Mouse (Mus musculus) spleen, adult 2 months (tissue): ENCODE data around the gene Gucy1a1. TPM values are rescaled to one million over a fixed set of nuclear protein-coding genes. Genes with fewer than 3 reads are reported as not detected.
A peak's percentile ranks its signal among the peaks of the same experiment; 100 is the strongest.

Experiments used
- DNase-seq, 2 experiments: peaks; one replicate each; pipeline versions ENCODE4 v3.0.0 to v3.0.0-alpha.2; 2012 to 2021; ENCODE audit warnings: low spot score in 2 of 2, low read depth in 1 of 2
- H3K27ac ChIP-seq: fragments of 200-500 bp; 2 replicates; pipeline ENCODE4 v1.5.1; 2012; ENCODE audit warnings: low read length, inconsistent platforms; ENCODE audit not compliant: insufficient read depth
- H3K27me3 ChIP-seq: fragments of 200-500 bp; 2 replicates; pipeline ENCODE4 v1.6.1; 2012; ENCODE audit warnings: mild to moderate bottlenecking, moderate library complexity, low read length, inconsistent platforms; ENCODE audit not compliant: control insufficient read depth, insufficient read depth
- H3K36me3 ChIP-seq: fragments of 200-500 bp; 2 replicates; pipeline ENCODE4 v1.6.1; 2012; ENCODE audit warnings: mild to moderate bottlenecking, low read length, inconsistent platforms; ENCODE audit not compliant: control insufficient read depth, insufficient read depth
- H3K4me1 ChIP-seq: fragments of 200-500 bp; 2 replicates; pipeline ENCODE4 v1.6.1; 2011; ENCODE audit warnings: inconsistent platforms; ENCODE audit not compliant: control insufficient read depth, insufficient read depth, insufficient read length
- H3K4me3 ChIP-seq: fragments of 200-500 bp; 2 replicates; pipeline ENCODE4 v1.5.1; 2011; ENCODE audit warnings: mild to moderate bottlenecking, inconsistent platforms; ENCODE audit not compliant: insufficient read depth, insufficient read length; ENCODE audit errors: extremely low read depth
- CTCF ChIP-seq: fragments of 200-500 bp; IDR thresholded peaks from 2 replicates; pipeline ENCODE4 v1.5.1; 2011; ENCODE audit warnings: mild to moderate bottlenecking, inconsistent platforms; ENCODE audit not compliant: insufficient read depth, insufficient read length, insufficient replicate concordance; ENCODE audit errors: extremely low read depth
- POLR2A ChIP-seq: fragments of 200-500 bp; IDR thresholded peaks from 2 replicates; pipeline ENCODE4 v1.6.1; 2011; ENCODE audit warnings: low read depth, low read length, inconsistent platforms
- WGBS: fragments of 180-500 bp; shearing (Covaris S2); methylation state at CpG from one replicate; pipeline ENCODE4 v1.1.7; 2018; 5-methylcytosine and 5-hydroxymethylcytosine counted together
- polyA plus RNA-seq: library from polyadenylated mRNA; depleted of rRNA; stranded (reverse); fragments of >200 nt; gene quantifications from 2 replicates; pipeline ENCODE4 v1.2.3, GENCODE M21; 2012; rRNA removed

The Gucy1a1 gene
- 8.1 and 9.2 TPM in 2 replicates for polyA plus RNA-seq

DNA sequence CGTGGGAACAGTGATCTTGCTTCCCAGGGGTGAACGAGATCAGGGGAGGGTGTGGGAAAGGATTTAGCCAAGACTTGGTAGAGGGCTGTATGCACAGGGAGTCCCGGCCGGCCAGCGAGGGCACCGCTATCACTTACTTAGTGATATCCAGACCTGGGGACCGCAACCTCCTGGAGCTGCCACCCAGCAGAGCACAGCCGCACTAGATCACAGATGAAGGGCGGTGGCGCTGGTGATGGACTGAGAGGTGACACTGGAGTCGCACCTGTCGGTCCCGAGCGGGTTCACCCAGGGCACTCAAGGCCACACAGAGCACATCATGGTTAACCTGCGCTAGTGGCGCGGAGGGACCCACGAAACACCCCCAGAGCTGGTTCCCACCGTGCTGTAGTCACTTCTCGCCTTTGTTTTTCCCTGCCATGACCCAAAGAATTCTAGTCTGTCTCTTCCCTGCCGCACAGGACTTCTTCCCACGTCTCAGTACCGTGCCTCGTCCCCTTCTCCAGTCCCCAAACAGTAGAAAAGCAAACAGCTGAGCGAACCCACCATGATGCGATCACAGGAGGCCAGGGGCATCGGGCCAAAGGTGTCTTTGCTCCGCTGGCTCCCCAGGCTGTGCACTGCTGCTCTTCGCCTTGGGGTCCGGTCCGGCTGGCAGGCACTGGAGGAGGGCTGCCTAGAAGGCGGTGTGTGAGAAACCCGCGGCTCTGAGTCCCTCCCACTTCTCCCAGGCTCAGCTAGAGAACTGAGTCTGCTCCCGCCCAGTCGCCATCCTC lies at the start of gene Gucy1a1:
Gucy1a1 (minus strand) TSS at position 664 of the 776 bp plus-strand sequence.
- no peak for TF ChIP-seq POLR2A
- TF ChIP-seq CTCF = no peak
- Histone ChIP-seq H3K4me3 (peak within 1 kb of the TSS; percentile 56), H3K27ac (peak within 1 kb of the TSS; percentile 57), H3K27me3 (peaks cover 4% of the 10 kb centered on the region; the same call in 1 of the 2 replicates), H3K36me3 (no peaks in the 10 kb centered on the region), H3K4me1 (no peaks in the 10 kb centered on the region)
- DNase-seq = peak in 1 of 2 experiments; percentile 6
- WGBS = 2% methylated on average over 36 of the region's 36 CpGs

DNA sequence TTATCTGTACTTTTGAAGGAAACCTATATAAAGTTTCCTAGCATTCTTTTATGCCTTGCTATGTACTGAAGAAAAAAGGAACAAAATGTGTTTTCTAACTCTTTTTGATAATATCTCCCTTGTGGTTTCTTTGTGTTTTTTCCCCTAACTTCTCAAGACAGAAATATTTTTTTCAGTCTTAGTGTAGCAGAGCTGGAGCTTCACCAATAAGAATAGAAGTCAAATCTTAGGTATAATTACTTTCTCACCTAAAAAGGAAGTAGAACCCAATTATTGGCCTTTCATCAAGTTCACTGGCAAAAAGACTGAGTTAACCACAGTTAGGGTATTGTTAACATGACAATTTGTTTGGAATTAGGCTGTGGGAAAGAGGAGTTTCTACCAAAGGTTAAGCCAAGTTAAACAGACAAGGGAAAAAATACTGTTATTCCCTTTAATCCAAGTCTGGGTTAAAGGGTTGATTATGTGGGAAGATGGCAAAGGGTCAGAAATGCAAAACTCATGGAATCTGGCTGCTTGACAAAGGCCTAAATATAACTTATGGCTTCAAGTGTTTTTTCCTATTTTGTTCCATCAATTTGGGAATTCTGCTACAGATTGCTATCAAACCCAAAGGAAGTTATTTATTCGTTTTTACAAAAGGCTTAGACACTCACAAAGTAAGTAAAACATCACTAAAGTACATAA lies 46.1 kb upstream of the Gucy1a1 start:
- Histone ChIP-seq H3K27me3 (no peaks in the 10 kb centered on the region), H3K4me3 (no peak overlapping the region), H3K4me1 (no peaks in the 10 kb centered on the region), H3K36me3 (no peaks in the 10 kb centered on the region), H3K27ac (no peak overlapping the region)
- 42% methylated on average over 1 of the region's 1 CpGs for WGBS
- no peak for DNase-seq
- TF ChIP-seq POLR2A (no peak), CTCF (no peak)

DNA sequence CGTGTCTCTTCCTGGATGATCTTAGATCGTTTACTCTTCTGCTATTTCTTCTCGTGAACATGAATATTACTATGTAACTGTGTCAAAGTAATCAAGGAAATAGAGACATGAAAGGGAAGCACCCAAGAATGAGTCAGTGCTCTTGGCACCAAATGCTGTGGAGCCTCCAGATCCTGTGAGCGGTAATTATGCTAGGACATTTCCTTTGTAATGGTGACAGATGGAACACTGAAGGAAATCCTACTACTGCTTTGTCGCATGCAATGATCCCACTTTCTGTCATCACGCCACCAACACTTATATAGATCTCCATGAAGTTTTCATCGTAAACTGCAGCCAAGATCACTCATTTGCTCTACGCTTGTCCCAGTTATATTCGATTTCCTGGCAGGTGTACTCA lies 40.0 kb upstream of the Gucy1a1 start:
- WGBS = 85% methylated on average over 9 of the region's 9 CpGs
- H3K27ac ChIP-seq = no peak overlapping the region
- no peak overlapping the region for H3K4me3 ChIP-seq
- H3K36me3 ChIP-seq = no peaks in the 10 kb centered on the region
- DNase-seq = no peak
- no peaks in the 10 kb centered on the region for H3K4me1 ChIP-seq
- TF ChIP-seq POLR2A = no peak
- TF ChIP-seq CTCF = no peak
- no peaks in the 10 kb centered on the region for H3K27me3 ChIP-seq

DNA sequence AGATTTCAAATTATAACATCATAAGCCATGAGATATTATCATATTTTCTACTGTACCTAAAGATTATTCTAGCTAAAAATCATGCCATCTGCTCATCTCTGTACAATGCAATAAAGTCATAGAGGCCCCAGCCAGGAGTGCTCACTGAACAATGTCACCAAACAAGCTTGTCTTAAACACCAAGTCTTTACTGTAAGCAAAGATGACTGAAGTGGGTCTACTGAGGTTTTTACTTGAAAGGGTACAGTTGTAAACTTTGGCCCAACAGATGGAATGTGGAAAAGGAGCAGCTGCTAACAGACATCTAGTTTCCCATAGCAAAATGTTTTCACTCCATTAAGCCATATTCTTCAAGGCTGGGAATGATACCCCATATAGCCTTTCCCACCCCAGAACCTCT lies 35.9 kb upstream of the Gucy1a1 start:
- TF ChIP-seq POLR2A (no peak), CTCF (no peak)
- H3K27ac ChIP-seq = no peak overlapping the region
- no peak overlapping the region for H3K4me3 ChIP-seq
- DNase-seq = no peak
- no peaks in the 10 kb centered on the region for H3K4me1 ChIP-seq
- H3K36me3 ChIP-seq = no peaks in the 10 kb centered on the region
- no peaks in the 10 kb centered on the region for H3K27me3 ChIP-seq

DNA sequence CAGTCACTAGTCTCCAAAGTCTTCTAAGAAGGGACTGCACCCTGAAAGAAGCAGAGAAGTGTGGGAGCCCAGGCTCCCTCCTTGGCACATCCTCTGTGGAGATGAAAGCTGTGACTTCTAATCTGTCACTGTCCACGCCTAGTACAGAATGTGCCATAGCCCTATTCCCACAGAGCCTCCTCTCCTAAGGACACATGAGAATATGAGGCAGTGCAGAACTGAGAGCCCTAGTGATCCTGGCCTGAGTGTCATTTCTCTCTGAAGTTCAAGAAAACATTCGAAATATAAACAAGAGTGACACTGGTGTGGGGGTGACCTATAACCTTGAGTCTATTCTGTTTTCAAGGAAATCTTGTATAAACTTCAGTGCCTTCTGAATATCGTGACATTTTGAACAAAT lies 34.7 kb upstream of the Gucy1a1 start:
- Histone ChIP-seq H3K27me3 (no peaks in the 10 kb centered on the region), H3K27ac (no peak overlapping the region), H3K4me1 (no peaks in the 10 kb centered on the region), H3K4me3 (no peak overlapping the region), H3K36me3 (no peaks in the 10 kb centered on the region)
- no peak for TF ChIP-seq CTCF
- no peak for DNase-seq
- 78% methylated on average over 3 of the region's 3 CpGs for WGBS

DNA sequence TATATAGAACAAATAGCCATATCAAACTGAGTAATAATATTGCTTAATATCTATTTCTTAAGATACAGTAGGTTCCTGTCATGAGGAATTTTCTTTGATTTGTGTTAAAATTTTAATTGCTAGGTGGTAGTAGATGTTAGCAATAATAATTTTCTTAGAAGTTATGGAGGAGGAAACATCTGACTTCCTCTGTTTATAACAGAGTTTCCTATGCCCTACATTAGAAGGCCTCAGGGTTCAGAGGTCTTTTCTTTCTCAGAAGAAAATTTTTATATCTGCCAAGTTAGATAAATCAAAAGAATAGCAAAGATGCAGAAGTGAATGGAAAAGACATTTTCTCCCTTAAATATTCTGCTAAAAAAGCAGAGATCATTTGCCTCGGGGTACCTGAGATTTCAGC lies 29.9 kb upstream of the Gucy1a1 start:
- DNase-seq = no peak
- TF ChIP-seq CTCF (no peak), POLR2A (no peak)
- Histone ChIP-seq H3K27me3 (no peaks in the 10 kb centered on the region), H3K4me1 (no peaks in the 10 kb centered on the region), H3K27ac (no peak overlapping the region), H3K4me3 (no peak overlapping the region), H3K36me3 (no peaks in the 10 kb centered on the region)
- WGBS = 21% methylated on average over 1 of the region's 1 CpGs

DNA sequence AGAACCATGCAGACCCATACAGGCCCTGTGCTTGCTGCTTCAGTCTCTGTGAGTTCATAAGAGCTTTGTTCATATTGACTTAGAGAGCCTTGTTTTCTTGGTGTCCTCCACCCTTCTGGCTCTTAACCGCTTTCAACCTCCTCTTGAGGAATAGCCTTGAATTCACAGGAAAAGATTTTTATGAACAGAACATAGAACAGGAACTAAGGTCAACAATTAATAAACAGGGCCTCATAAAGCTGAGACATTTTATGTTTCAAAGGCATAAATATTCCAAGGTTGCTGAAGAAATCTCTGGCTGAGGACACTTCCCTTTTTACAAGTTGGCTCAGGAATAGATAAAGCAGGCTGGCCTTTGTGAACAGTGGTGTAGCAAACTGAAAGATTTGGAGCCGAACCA lies 21.5 kb upstream of the Gucy1a1 start:
- DNase-seq = no peak
- WGBS = 73% methylated on average over 2 of the region's 2 CpGs
- no peak for TF ChIP-seq CTCF
- no peak for TF ChIP-seq POLR2A

More for the DNA sequence above, 21.5 kb upstream of the Gucy1a1 start:
- Histone ChIP-seq H3K27me3 (no peaks in the 10 kb centered on the region), H3K36me3 (no peaks in the 10 kb centered on the region), H3K27ac (no peak overlapping the region), H3K4me1 (no peaks in the 10 kb centered on the region), H3K4me3 (no peak overlapping the region)
